Mouse (Mus musculus): ENCODE data around the gene Hoxc8.

- no peak for TF ChIP-seq CTCF (IDR thresholded peaks at IDR 0.05; ENCODE audit: extremely low read depth, insufficient read length, insufficient replicate concordance, low read depth, low read length)
- no peak for TF ChIP-seq POLR2A (IDR thresholded peaks at IDR 0.05; ENCODE audit: low read depth, low read length)
Observed at GRCm38 (mm10) chr15:103034807-103035547, 44.6 kb downstream of the Hoxc8 start.
